Mouse (Mus musculus) intestine, postnatal 0 days (tissue): Measurements from ENCODE around the gene Cdiptos. TPM values are rescaled to one million over a fixed set of nuclear protein-coding genes. Genes with fewer than 3 reads are reported as not detected.

Experiments
- ATAC-seq: fragments of 200-750 bp; cut with Nextera tagmentation; 2 replicates; pipeline ENCODE4 v1.8.0; 2017; ENCODE audit warnings: mild to moderate bottlenecking, moderate TSS enrichment, moderate library complexity
- H3K27ac ChIP-seq: fragments of 300-500 bp; sonication (generic); 2 replicates; pipeline ENCODE4 v1.5.1; 2014; ENCODE audit warnings: mild to moderate bottlenecking, low read depth, low read length, moderate library complexity
- H3K27me3 ChIP-seq: fragments of 300-500 bp; sonication (generic); replicated peaks from 2 replicates; pipeline ENCODE4 v1.6.1; 2014; ENCODE audit warnings: low read length, mixed read lengths; ENCODE audit not compliant: control insufficient read depth, insufficient read depth
- H3K36me3 ChIP-seq: fragments of 300-500 bp; sonication (generic); 2 replicates; pipeline ENCODE4 v1.6.1; 2014; ENCODE audit warnings: mild to moderate bottlenecking, moderate library complexity; ENCODE audit not compliant: control insufficient read depth, insufficient read depth
- H3K4me1 ChIP-seq: fragments of 300-500 bp; sonication (generic); replicated peaks from 2 replicates; pipeline ENCODE4 v1.6.1; 2014; ENCODE audit warnings: antibody characterized with exemption, low read length, mixed read lengths; ENCODE audit not compliant: control insufficient read depth, insufficient read depth
- H3K4me2 ChIP-seq: fragments of 300-500 bp; sonication (generic); replicated peaks from 2 replicates; pipeline ENCODE4 v1.6.1; 2014; ENCODE audit warnings: low read depth, mild to moderate bottlenecking, moderate library complexity
- H3K4me3 ChIP-seq: fragments of 300-500 bp; sonication (generic); 2 replicates; pipeline ENCODE4 v1.5.1; 2014; ENCODE audit warnings: low read depth, low read length
- H3K9ac ChIP-seq: fragments of 300-500 bp; sonication (generic); 2 replicates; pipeline ENCODE4 v1.6.1; 2014; ENCODE audit warnings: mild to moderate bottlenecking, low read depth, low read length
- H3K9me3 ChIP-seq: fragments of 300-500 bp; sonication (generic); 2 replicates; pipeline ENCODE4 v1.6.1; 2016; ENCODE audit warnings: mixed run types; ENCODE audit not compliant: control insufficient read depth
- CTCF ChIP-seq: sonication (generic); IDR thresholded peaks from 2 replicates; pipeline ENCODE4 v1.5.1; 2016; ENCODE audit warnings: low read depth, mild to moderate bottlenecking, control low read depth, antibody characterized with exemption, moderate library complexity
- WGBS: fragments of 180-500 bp; shearing (Covaris S2); extraction: QIAGEN DNeasy Blood & Tissue Kit; methylation state at CpG from one replicate; pipeline ENCODE4 v1.1.7; 2014; 5-methylcytosine and 5-hydroxymethylcytosine counted together
- polyA plus RNA-seq: library from polyadenylated mRNA; unstranded; fragments of >200 nt; fragmentation: Nextera tagmentation; extraction: Ambion mirVana; gene quantifications from 2 replicates; pipeline ENCODE4 v1.2.1, GENCODE M21; 2015

Cdiptos gene
- polyA plus RNA-seq, 1 experiment from 2014 or later = 3.2 TPM

GRCm38 (mm10) chr7:126949403-126949792, 26.5 kb downstream of the Cdiptos start, which contains the start of gene Asphd1:
TSS of gene Asphd1 (minus strand) at chr7:126949582.
- H3K9me3 ChIP-seq = no peaks in the 10 kb centered on the region
- TF ChIP-seq CTCF = no peak
- 0 out of 2 replicates have a peak, but pooled peaks cover 7% of the 10 kb centered on the region for H3K36me3 ChIP-seq
- 2% methylated on average over 21 of the region's 21 CpGs for WGBS
- no peak within 1 kb of the TSS for H3K9ac ChIP-seq
- no peak; the same call in 1 of the 2 replicates for ATAC-seq
- H3K27ac ChIP-seq = no peak within 1 kb of the TSS
- H3K4me2 ChIP-seq = peak within 1 kb of the TSS; percentile 90
- peak within 1 kb of the TSS; percentile 46 for H3K4me3 ChIP-seq
- peaks cover 19% of the 10 kb centered on the region for H3K27me3 ChIP-seq
- H3K4me1 ChIP-seq = peaks cover 8% of the 10 kb centered on the region; the same call in 1 of the 2 replicates

- H3K9me3 ChIP-seq = no peaks in the 10 kb centered on the region
- H3K4me1 ChIP-seq = peaks cover 8% of the 10 kb centered on the region; the same call in 1 of the 2 replicates
- no peak for TF ChIP-seq CTCF
- 83% methylated on average over 10 of the region's 10 CpGs for WGBS
- H3K9ac ChIP-seq = no peak overlapping the region
- H3K4me2 ChIP-seq = no peak overlapping the region
- ATAC-seq = no peak
- no peak overlapping the region for H3K4me3 ChIP-seq
- H3K36me3 ChIP-seq = 0 out of 2 replicates have a peak, but pooled peaks cover 7% of the 10 kb centered on the region
- peaks cover 19% of the 10 kb centered on the region for H3K27me3 ChIP-seq
- no peak overlapping the region for H3K27ac ChIP-seq
These were observed 27.3 kb downstream of the Cdiptos start for GRCm38 (mm10) chr7:126948626-126949025.

GRCm38 (mm10) chr7:126946530-126946929, 29.4 kb downstream of the Cdiptos start:
- peak; percentile 86 for TF ChIP-seq CTCF

DNA sequence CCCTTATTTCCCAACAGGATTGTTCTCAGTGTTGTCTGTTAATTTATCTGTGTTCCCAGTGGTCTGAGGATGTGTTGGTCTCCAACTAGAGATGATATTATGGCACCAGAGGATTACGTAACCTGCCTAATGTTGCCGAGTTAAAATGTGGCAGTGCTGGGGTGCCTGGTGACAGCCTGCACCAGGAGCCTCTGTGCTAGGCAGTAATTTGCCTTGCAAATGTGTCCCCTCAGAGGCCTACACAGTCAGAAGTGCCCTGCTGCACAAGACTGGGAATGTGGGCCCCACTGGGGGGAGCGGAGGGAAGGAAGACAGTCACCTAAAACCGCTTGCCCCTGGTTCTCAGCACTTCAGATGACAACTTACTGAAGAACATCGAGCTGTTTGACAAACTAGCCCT, 34.1 kb downstream of the Cdiptos start:
- no peak overlapping the region for H3K4me3 ChIP-seq
- ATAC-seq = no peak
- no peak for TF ChIP-seq CTCF
- 78% methylated on average over 5 of the region's 5 CpGs for WGBS
- no peak overlapping the region for H3K4me2 ChIP-seq
- H3K27me3 ChIP-seq = no peaks in the 10 kb centered on the region
- peaks cover 28% of the 10 kb centered on the region; the same call in 1 of the 2 replicates for H3K36me3 ChIP-seq
- no peaks in the 10 kb centered on the region for H3K9me3 ChIP-seq
- no peak overlapping the region for H3K9ac ChIP-seq
- H3K4me1 ChIP-seq = no peaks in the 10 kb centered on the region
- H3K27ac ChIP-seq = no peak overlapping the region

More at GRCm38 (mm10) chr7:126946530-126946929, 29.4 kb downstream of the Cdiptos start:
- no peak overlapping the region for H3K27ac ChIP-seq
- peaks cover 8% of the 10 kb centered on the region; the same call in 1 of the 2 replicates for H3K4me1 ChIP-seq
- H3K4me3 ChIP-seq = no peak overlapping the region
- peaks cover 16% of the 10 kb centered on the region; the same call in 1 of the 2 replicates for H3K36me3 ChIP-seq
- peaks cover 14% of the 10 kb centered on the region for H3K27me3 ChIP-seq
- no peaks in the 10 kb centered on the region for H3K9me3 ChIP-seq
- no peak overlapping the region for H3K9ac ChIP-seq
- WGBS = 55% methylated on average over 3 of the region's 3 CpGs
- ATAC-seq = no peak
- no peak overlapping the region for H3K4me2 ChIP-seq

GRCm38 (mm10) chr7:126941171-126941570, 34.7 kb downstream of the Cdiptos start:
- 44% methylated on average over 6 of the region's 6 CpGs for WGBS
- TF ChIP-seq CTCF = no peak
- Histone ChIP-seq H3K9me3 (no peaks in the 10 kb centered on the region), H3K4me3 (no peak overlapping the region), H3K9ac (no peak overlapping the region), H3K36me3 (peaks cover 28% of the 10 kb centered on the region; the same call in 1 of the 2 replicates), H3K4me2 (no peak overlapping the region), H3K27me3 (no peaks in the 10 kb centered on the region), H3K27ac (no peak overlapping the region), H3K4me1 (no peaks in the 10 kb centered on the region)
- ATAC-seq = no peak

DNA sequence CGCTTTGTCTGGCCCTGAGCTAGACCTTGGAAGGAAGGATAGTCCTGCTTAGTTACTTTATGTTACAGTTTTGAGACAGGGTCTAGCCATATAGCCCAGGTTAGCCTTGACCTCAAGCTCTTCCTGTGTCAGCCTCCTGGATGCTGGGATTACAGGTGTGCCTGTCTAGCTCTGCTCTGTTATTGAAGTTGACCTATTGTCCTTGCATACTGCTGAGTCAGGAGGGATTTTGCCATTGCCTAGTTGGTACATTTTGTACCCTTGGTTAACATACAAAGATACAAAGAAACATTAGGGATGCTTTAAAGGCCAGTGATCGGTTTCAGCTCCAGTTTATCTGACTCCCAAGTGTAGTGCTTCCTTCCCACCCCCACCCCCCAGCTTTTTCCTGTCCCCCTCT, 43.2 kb downstream of the Cdiptos start:
- H3K4me1 ChIP-seq = 0 out of 2 replicates have a peak, but pooled peaks cover 4% of the 10 kb centered on the region
- no peak for TF ChIP-seq CTCF
- no peaks in the 10 kb centered on the region for H3K9me3 ChIP-seq
- peaks cover 27% of the 10 kb centered on the region for H3K36me3 ChIP-seq
- 92% methylated on average over 2 of the region's 2 CpGs for WGBS
- ATAC-seq = no peak
- no peak overlapping the region for H3K27ac ChIP-seq
- H3K9ac ChIP-seq = no peak overlapping the region
- H3K4me2 ChIP-seq = no peak overlapping the region
- H3K4me3 ChIP-seq = no peak overlapping the region
- no peaks in the 10 kb centered on the region for H3K27me3 ChIP-seq

DNA sequence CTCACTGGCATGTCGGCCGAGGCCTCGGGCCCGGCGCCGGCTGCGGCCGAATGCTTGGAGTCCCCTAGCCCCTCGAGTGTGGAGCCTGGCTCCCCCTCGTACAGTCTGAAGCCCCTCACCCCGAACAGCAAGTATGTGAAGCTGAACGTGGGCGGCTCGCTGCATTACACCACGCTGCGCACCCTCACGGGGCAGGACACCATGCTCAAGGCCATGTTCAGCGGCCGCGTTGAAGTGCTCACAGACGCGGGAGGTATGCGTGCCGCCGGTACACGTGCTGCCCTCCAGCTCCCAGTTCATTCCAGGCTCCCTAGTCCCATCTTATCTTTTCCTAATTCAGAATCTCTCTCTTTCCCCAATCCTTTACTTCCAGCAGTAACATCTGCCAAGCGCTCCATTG, 46.9 kb downstream of the Cdiptos start:
- 0 out of 2 replicates have a peak, but pooled peaks cover 4% of the 10 kb centered on the region for H3K4me1 ChIP-seq
- peak overlapping the region; percentile 78 for H3K9ac ChIP-seq
- WGBS = 1% methylated on average over 25 of the region's 27 CpGs
- ATAC-seq = peak; percentile 65
- peaks cover 19% of the 10 kb centered on the region for H3K36me3 ChIP-seq
- H3K4me3 ChIP-seq = peak overlapping the region; percentile 75
- no peaks in the 10 kb centered on the region for H3K9me3 ChIP-seq
- peak overlapping the region; percentile 66 for H3K27ac ChIP-seq
- TF ChIP-seq CTCF = no peak; the same call in 1 of the 2 replicates
- no peaks in the 10 kb centered on the region for H3K27me3 ChIP-seq
- peak overlapping the region; percentile 99 for H3K4me2 ChIP-seq
